Mouse (Mus musculus): ENCODE measurements around the gene Ticam1. TPM values are rescaled to one million over a fixed set of nuclear protein-coding genes. Genes with fewer than 3 reads are reported as not detected.

Ticam1 gene
- polyA plus RNA-seq, 1 experiment = 96.6 TPM

GRCm38 (mm10) chr17:56296201-56296600, 19.6 kb upstream of the Ticam1 start:
- TF ChIP-seq POLR2A (IDR thresholded peaks at IDR 0.05; ENCODE audit: low read depth, low read length) (no peak), CTCF (IDR thresholded peaks at IDR 0.05; ENCODE audit: extremely low read depth, insufficient read length, insufficient replicate concordance, low read depth, low read length) (no peak)
- H3K4me1 ChIP-seq (ENCODE audit: control insufficient read depth, insufficient read depth, insufficient read length, low read length) = peaks cover 4% of the 10 kb centered on the region; the same call in 1 of the 2 replicates
- H3K27ac ChIP-seq (ENCODE audit: insufficient read depth, low read depth, low read length) = no peak overlapping the region
- no peak overlapping the region for H3K4me3 ChIP-seq (ENCODE audit: low read depth, low read length)
- no peaks in the 10 kb centered on the region for H3K27me3 ChIP-seq (ENCODE audit: control insufficient read depth, insufficient read depth, low read length)
- no peaks in the 10 kb centered on the region for H3K36me3 ChIP-seq (ENCODE audit: control insufficient read depth, insufficient read depth, low read length)
- 75% methylated on average over 1 of the region's 1 CpGs for WGBS

- Histone ChIP-seq H3K27ac (ENCODE audit: insufficient read depth, low read depth, low read length) (no peak overlapping the region), H3K27me3 (ENCODE audit: control insufficient read depth, insufficient read depth, low read length) (no peaks in the 10 kb centered on the region), H3K4me1 (ENCODE audit: control insufficient read depth, insufficient read depth, insufficient read length, low read length) (peaks cover 4% of the 10 kb centered on the region; the same call in 1 of the 2 replicates), H3K36me3 (ENCODE audit: control insufficient read depth, insufficient read depth, low read length) (no peaks in the 10 kb centered on the region), H3K4me3 (ENCODE audit: low read depth, low read length) (no peak overlapping the region)
- WGBS = 94% methylated on average over 19 of the region's 19 CpGs
- TF ChIP-seq POLR2A (IDR thresholded peaks at IDR 0.05; ENCODE audit: low read depth, low read length) = no peak
- TF ChIP-seq CTCF (IDR thresholded peaks at IDR 0.05; ENCODE audit: extremely low read depth, insufficient read length, insufficient replicate concordance, low read depth, low read length) = no peak
These were observed 17.7 kb upstream of the Ticam1 start for GRCm38 (mm10) chr17:56294241-56294640.

- Histone ChIP-seq H3K27ac (ENCODE audit: insufficient read depth, low read depth, low read length) (no peak overlapping the region), H3K4me3 (ENCODE audit: low read depth, low read length) (no peak overlapping the region), H3K36me3 (ENCODE audit: control insufficient read depth, insufficient read depth, low read length) (no peaks in the 10 kb centered on the region), H3K27me3 (ENCODE audit: control insufficient read depth, insufficient read depth, low read length) (no peaks in the 10 kb centered on the region), H3K4me1 (ENCODE audit: control insufficient read depth, insufficient read depth, insufficient read length, low read length) (peaks cover 6% of the 10 kb centered on the region; the same call in 1 of the 2 replicates)
- WGBS = 79% methylated on average over 1 of the region's 1 CpGs
- TF ChIP-seq POLR2A (IDR thresholded peaks at IDR 0.05; ENCODE audit: low read depth, low read length) = no peak
- no peak for TF ChIP-seq CTCF (IDR thresholded peaks at IDR 0.05; ENCODE audit: extremely low read depth, insufficient read length, insufficient replicate concordance, low read depth, low read length)
These were observed 16.7 kb upstream of the Ticam1 start for GRCm38 (mm10) chr17:56293291-56293690.

DNA sequence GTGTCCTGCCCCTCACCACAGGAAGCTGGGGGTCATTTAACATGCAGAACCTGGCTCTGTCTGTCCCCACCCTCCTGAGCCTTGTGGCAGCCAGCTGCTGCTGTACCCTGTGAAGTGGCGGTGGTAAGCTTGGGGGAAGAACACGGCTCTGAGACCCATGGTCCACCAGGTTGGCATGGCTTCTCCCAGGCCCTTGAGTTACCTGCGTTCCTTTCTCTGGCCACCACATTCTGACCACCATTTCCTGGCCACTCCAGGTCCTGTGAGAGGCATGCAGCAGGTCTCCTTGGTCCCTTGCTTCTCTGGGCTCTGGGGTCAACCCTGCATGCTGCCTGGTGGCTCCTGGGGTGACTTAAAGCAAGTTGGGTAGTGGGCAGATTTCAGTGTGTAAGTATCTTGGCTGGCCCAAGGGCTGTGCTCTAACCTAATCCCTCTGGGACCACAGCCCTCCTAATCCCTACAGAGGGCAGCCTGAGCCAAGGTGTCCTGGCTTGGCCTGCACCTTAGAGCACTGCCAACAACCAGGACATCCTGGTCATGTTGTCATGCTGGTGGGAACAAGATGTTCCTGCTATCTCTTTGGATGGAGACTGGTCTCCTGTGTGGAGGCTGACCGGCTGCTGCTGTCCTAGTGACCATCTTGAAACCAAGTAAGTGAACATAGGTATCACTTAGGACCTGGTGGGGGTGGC, 16.1 kb upstream of the Ticam1 start, which contains the start of gene Plin3:
Plin3 (minus strand) TSS at position 343 of the 692 bp plus-strand sequence.
- WGBS = 91% methylated on average over 4 of the region's 4 CpGs
- H3K4me3 ChIP-seq (ENCODE audit: low read depth, low read length) = no peak within 1 kb of the TSS
- TF ChIP-seq CTCF (IDR thresholded peaks at IDR 0.05; ENCODE audit: extremely low read depth, insufficient read length, insufficient replicate concordance, low read depth, low read length) = no peak
- H3K27me3 ChIP-seq (ENCODE audit: control insufficient read depth, insufficient read depth, low read length) = no peaks in the 10 kb centered on the region
- peaks cover 6% of the 10 kb centered on the region; the same call in 1 of the 2 replicates for H3K4me1 ChIP-seq (ENCODE audit: control insufficient read depth, insufficient read depth, insufficient read length, low read length)
- no peaks in the 10 kb centered on the region for H3K36me3 ChIP-seq (ENCODE audit: control insufficient read depth, insufficient read depth, low read length)
- no peak within 1 kb of the TSS for H3K27ac ChIP-seq (ENCODE audit: insufficient read depth, low read depth, low read length)

DNA sequence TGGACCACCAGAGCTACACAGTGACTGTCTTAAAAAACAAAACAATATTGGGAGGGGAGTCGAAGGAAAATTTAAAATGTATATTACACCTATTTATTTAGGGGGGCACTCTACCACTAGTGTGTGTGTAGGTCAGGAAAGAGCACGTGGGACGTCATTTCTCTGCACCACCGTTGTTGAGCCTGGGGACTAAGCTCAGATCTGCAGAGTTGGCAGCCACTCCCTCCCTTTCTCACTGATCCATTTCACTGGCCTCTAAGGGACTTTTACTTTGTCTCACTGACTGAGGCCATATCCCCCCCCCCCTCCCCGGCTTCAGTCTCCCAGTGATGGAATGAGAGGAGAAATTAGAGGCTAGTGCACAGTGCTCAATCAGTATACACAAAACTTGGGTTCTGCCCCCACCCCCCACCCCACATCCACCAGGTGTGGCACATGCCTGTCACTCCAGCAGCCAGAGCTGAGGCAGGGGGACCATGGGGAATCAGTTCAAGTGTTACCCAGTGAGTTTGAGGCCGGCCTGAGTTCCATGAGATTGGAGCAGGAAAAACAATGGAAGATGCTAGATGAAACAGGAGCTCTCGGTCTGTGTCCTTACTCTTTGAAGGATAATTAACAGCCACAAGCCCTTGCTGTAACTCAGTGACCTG, 15.4 kb upstream of the Ticam1 start:
- Histone ChIP-seq H3K4me3 (ENCODE audit: low read depth, low read length) (no peak overlapping the region), H3K27ac (ENCODE audit: insufficient read depth, low read depth, low read length) (no peak overlapping the region), H3K4me1 (ENCODE audit: control insufficient read depth, insufficient read depth, insufficient read length, low read length) (peaks cover 6% of the 10 kb centered on the region; the same call in 1 of the 2 replicates), H3K36me3 (ENCODE audit: control insufficient read depth, insufficient read depth, low read length) (0 out of 2 replicates have a peak, but pooled peaks cover 2% of the 10 kb centered on the region), H3K27me3 (ENCODE audit: control insufficient read depth, insufficient read depth, low read length) (no peaks in the 10 kb centered on the region)
- 88% methylated on average over 7 of the region's 7 CpGs for WGBS
- TF ChIP-seq CTCF (IDR thresholded peaks at IDR 0.05; ENCODE audit: extremely low read depth, insufficient read length, insufficient replicate concordance, low read depth, low read length) (no peak), POLR2A (IDR thresholded peaks at IDR 0.05; ENCODE audit: low read depth, low read length) (no peak)

GRCm38 (mm10) chr17:56291171-56291511, 14.6 kb upstream of the Ticam1 start:
- Histone ChIP-seq H3K27ac (ENCODE audit: insufficient read depth, low read depth, low read length) (peak overlapping the region; percentile 94), H3K27me3 (ENCODE audit: control insufficient read depth, insufficient read depth, low read length) (no peaks in the 10 kb centered on the region), H3K4me3 (ENCODE audit: low read depth, low read length) (peak overlapping the region; percentile 80), H3K4me1 (ENCODE audit: control insufficient read depth, insufficient read depth, insufficient read length, low read length) (peaks cover 9% of the 10 kb centered on the region; the same call in 1 of the 2 replicates), H3K36me3 (ENCODE audit: control insufficient read depth, insufficient read depth, low read length) (peaks cover 9% of the 10 kb centered on the region)
- peak; percentile 89 for TF ChIP-seq CTCF (IDR thresholded peaks at IDR 0.05; ENCODE audit: extremely low read depth, insufficient read length, insufficient replicate concordance, low read depth, low read length)
- TF ChIP-seq POLR2A (IDR thresholded peaks at IDR 0.05; ENCODE audit: low read depth, low read length) = peak; percentile 50; the same call in 1 of the 2 replicates
- WGBS = under 1% methylated on average over 16 of the region's 16 CpGs

Data from small intestine, adult 2 months (tissue).